Mouse (Mus musculus): ENCODE data around the gene Swi5. TPM values are rescaled to one million over a fixed set of nuclear protein-coding genes. Genes with fewer than 3 reads are reported as not detected.
A peak's percentile ranks its signal among the peaks of the same experiment; 100 is the strongest.

Swi5 gene
- polyA plus RNA-seq, 1 experiment from 2014 or later: 368 TPM

DNA sequence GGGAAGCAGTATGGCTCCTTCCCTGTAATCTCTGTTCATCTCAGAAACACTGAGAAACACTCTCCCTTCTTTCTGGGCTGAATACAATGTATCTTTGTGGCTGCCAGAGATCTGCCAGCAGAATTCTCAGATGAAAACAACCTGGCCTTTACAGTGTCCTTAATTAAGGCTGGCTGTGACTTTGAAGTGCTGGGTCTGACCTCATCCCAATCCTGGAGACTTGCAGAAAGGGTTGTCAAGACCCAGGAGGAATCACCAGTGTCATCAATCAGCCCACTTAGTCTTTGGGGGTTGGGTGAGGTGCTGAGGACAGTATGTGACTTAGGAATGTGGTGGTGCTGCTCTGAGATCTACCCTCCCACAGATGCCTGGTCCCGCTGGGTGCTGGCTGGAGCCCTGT, 34.5 kb downstream of the Swi5 start:
- Histone ChIP-seq H3K4me3 (replicated peaks; ENCODE audit: low read length) (no peak overlapping the region), H3K4me2 (ENCODE audit: low read length) (no peak overlapping the region), H3K9ac (replicated peaks; ENCODE audit: low read depth, low read length) (no peak overlapping the region), H3K27me3 (replicated peaks; ENCODE audit: control insufficient read depth, insufficient read depth, low read length) (no peaks in the 10 kb centered on the region), H3K4me1 (replicated peaks; ENCODE audit: control insufficient read depth, insufficient read depth, low read length) (no peaks in the 10 kb centered on the region), H3K36me3 (ENCODE audit: control insufficient read depth, insufficient read depth) (peaks cover 11% of the 10 kb centered on the region), H3K27ac (ENCODE audit: low read length) (no peak overlapping the region), H3K9me3 (ENCODE audit: control insufficient read depth, low read length) (no peaks in the 10 kb centered on the region)
- no peak for ATAC-seq
- 89% methylated on average over 1 of the region's 1 CpGs for WGBS

DNA sequence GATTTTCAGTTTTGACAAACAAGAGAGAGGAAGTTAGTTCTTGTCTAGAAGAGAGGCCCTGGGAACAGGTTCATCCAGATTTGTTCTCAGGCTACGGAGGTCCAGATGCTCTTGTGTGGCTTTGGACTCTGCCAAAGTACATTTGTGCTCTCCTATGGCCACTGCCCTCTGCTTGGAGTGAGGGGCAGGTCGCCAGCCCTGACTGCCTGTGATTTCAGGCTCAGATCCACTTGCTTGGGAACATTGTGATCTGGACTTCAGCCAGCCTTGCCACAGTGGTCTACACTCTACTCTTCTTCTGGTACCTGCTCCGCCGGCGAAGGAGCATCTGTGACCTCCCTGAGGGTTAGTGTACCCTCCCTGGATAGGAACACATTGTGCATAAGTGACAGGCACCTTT, 35.2 kb downstream of the Swi5 start:
- no peak for ATAC-seq
- WGBS: 89% methylated on average over 5 of the region's 5 CpGs
- H3K9me3 ChIP-seq (ENCODE audit: control insufficient read depth, low read length): no peaks in the 10 kb centered on the region
- peaks cover 11% of the 10 kb centered on the region for H3K36me3 ChIP-seq (ENCODE audit: control insufficient read depth, insufficient read depth)
- no peak overlapping the region for H3K4me3 ChIP-seq (replicated peaks; ENCODE audit: low read length)
- H3K4me1 ChIP-seq (replicated peaks; ENCODE audit: control insufficient read depth, insufficient read depth, low read length): no peaks in the 10 kb centered on the region
- no peak overlapping the region for H3K4me2 ChIP-seq (ENCODE audit: low read length)
- H3K9ac ChIP-seq (replicated peaks; ENCODE audit: low read depth, low read length): no peak overlapping the region
- H3K27ac ChIP-seq (ENCODE audit: low read length): no peak overlapping the region
- H3K27me3 ChIP-seq (replicated peaks; ENCODE audit: control insufficient read depth, insufficient read depth, low read length): no peaks in the 10 kb centered on the region

DNA sequence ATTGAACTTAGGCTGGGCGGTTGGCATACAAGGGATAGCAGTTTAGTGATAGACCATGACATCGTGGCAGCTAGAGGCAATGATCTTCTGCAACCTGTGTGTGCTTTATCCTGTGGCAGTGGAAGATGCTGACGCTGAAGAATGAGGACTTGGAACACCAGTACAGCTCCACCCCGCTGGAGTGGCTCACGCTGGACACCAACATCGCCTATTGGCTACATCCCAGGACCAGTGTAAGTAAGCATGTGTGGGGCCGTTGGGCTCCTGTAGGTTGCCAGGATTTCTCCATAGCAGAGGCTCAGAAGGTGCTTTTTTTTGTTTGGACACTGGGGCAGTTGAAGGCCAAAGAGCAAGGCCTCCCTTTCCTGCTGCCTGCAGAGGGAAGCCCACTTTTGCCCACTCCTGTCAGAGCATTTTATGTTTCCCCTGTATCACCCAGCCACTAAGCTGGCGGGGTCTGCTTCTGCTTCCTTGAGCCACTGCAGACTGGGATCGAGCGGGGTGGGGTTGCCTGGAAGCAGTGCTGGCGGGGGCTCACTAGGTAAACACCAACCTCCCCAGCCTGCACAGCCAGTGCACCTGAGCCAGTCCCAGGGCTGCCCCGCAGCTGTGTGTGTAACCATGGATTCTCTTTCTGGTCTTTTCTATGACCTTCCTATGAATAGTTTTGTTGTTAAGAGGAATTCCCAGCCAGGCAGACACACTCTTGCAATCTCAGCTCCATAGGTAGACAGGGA, 35.9 kb downstream of the Swi5 start:
- WGBS: 91% methylated on average over 12 of the region's 12 CpGs
- no peak for ATAC-seq
- Histone ChIP-seq H3K4me1 (replicated peaks; ENCODE audit: control insufficient read depth, insufficient read depth, low read length) (no peaks in the 10 kb centered on the region), H3K27ac (ENCODE audit: low read length) (no peak overlapping the region), H3K9ac (replicated peaks; ENCODE audit: low read depth, low read length) (no peak overlapping the region), H3K4me3 (replicated peaks; ENCODE audit: low read length) (no peak overlapping the region), H3K27me3 (replicated peaks; ENCODE audit: control insufficient read depth, insufficient read depth, low read length) (no peaks in the 10 kb centered on the region), H3K9me3 (ENCODE audit: control insufficient read depth, low read length) (no peaks in the 10 kb centered on the region), H3K4me2 (ENCODE audit: low read length) (no peak overlapping the region), H3K36me3 (ENCODE audit: control insufficient read depth, insufficient read depth) (peaks cover 10% of the 10 kb centered on the region)

GRCm38 (mm10) chr2:32248377-32249361, 39.2 kb downstream of the Swi5 start:
- no peak for ATAC-seq
- Histone ChIP-seq H3K27me3 (replicated peaks; ENCODE audit: control insufficient read depth, insufficient read depth, low read length) (no peaks in the 10 kb centered on the region), H3K9me3 (ENCODE audit: control insufficient read depth, low read length) (no peaks in the 10 kb centered on the region), H3K4me3 (replicated peaks; ENCODE audit: low read length) (no peak overlapping the region), H3K4me2 (ENCODE audit: low read length) (no peak overlapping the region), H3K4me1 (replicated peaks; ENCODE audit: control insufficient read depth, insufficient read depth, low read length) (no peaks in the 10 kb centered on the region), H3K36me3 (ENCODE audit: control insufficient read depth, insufficient read depth) (peaks cover 6% of the 10 kb centered on the region), H3K27ac (ENCODE audit: low read length) (no peak overlapping the region), H3K9ac (replicated peaks; ENCODE audit: low read depth, low read length) (no peak overlapping the region)
- 85% methylated on average over 10 of the region's 10 CpGs for WGBS

- H3K27me3 ChIP-seq (replicated peaks; ENCODE audit: control insufficient read depth, insufficient read depth, low read length): no peaks in the 10 kb centered on the region
- 90% methylated on average over 4 of the region's 4 CpGs for WGBS
- H3K4me2 ChIP-seq (ENCODE audit: low read length): no peak overlapping the region
- peaks cover 4% of the 10 kb centered on the region for H3K36me3 ChIP-seq (ENCODE audit: control insufficient read depth, insufficient read depth)
- H3K4me3 ChIP-seq (replicated peaks; ENCODE audit: low read length): no peak overlapping the region
- no peak for ATAC-seq
- no peaks in the 10 kb centered on the region for H3K4me1 ChIP-seq (replicated peaks; ENCODE audit: control insufficient read depth, insufficient read depth, low read length)
- no peaks in the 10 kb centered on the region for H3K9me3 ChIP-seq (ENCODE audit: control insufficient read depth, low read length)
- no peak overlapping the region for H3K27ac ChIP-seq (ENCODE audit: low read length)
- H3K9ac ChIP-seq (replicated peaks; ENCODE audit: low read depth, low read length): no peak overlapping the region
Observed at GRCm38 (mm10) chr2:32246741-32247140, 41.1 kb downstream of the Swi5 start.

GRCm38 (mm10) chr2:32242986-32243385, 44.9 kb downstream of the Swi5 start:
- H3K4me3 ChIP-seq (replicated peaks; ENCODE audit: low read length): no peak overlapping the region
- H3K27ac ChIP-seq (ENCODE audit: low read length): no peak overlapping the region
- no peak for ATAC-seq
- no peak overlapping the region for H3K9ac ChIP-seq (replicated peaks; ENCODE audit: low read depth, low read length)
- H3K9me3 ChIP-seq (ENCODE audit: control insufficient read depth, low read length): no peaks in the 10 kb centered on the region
- 87% methylated on average over 4 of the region's 4 CpGs for WGBS
- no peak overlapping the region for H3K4me2 ChIP-seq (ENCODE audit: low read length)
- H3K4me1 ChIP-seq (replicated peaks; ENCODE audit: control insufficient read depth, insufficient read depth, low read length): no peaks in the 10 kb centered on the region
- peaks cover 3% of the 10 kb centered on the region; the same call in 1 of the 2 replicates for H3K36me3 ChIP-seq (ENCODE audit: control insufficient read depth, insufficient read depth)
- H3K27me3 ChIP-seq (replicated peaks; ENCODE audit: control insufficient read depth, insufficient read depth, low read length): no peaks in the 10 kb centered on the region

DNA sequence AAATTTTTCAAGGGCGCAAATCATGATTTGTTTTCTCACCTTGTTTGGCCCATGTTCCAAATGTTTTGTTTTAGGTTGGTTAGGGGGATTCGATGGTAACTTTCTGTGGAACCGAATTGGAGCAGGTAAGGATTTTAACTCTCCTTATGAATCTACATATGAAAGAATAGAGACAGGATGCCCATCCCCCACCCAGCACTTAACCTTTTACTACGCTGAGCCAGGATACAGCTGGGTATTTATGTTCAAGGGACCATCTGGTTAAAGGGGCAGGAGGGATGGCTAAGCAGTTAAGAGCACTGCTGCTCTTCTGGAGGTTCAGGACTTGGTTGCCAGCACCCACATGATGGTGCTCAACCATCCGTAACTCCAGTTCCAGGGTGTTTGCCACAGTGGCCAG, 47.3 kb downstream of the Swi5 start:
- no peak overlapping the region for H3K27ac ChIP-seq (ENCODE audit: low read length)
- H3K27me3 ChIP-seq (replicated peaks; ENCODE audit: control insufficient read depth, insufficient read depth, low read length): no peaks in the 10 kb centered on the region
- H3K4me3 ChIP-seq (replicated peaks; ENCODE audit: low read length): no peak overlapping the region
- peaks cover 14% of the 10 kb centered on the region for H3K4me1 ChIP-seq (replicated peaks; ENCODE audit: control insufficient read depth, insufficient read depth, low read length)
- no peaks in the 10 kb centered on the region for H3K9me3 ChIP-seq (ENCODE audit: control insufficient read depth, low read length)
- peaks cover 3% of the 10 kb centered on the region; the same call in 1 of the 2 replicates for H3K36me3 ChIP-seq (ENCODE audit: control insufficient read depth, insufficient read depth)
- no peak overlapping the region for H3K9ac ChIP-seq (replicated peaks; ENCODE audit: low read depth, low read length)
- H3K4me2 ChIP-seq (ENCODE audit: low read length): no peak overlapping the region
- ATAC-seq: no peak
- WGBS: 87% methylated on average over 5 of the region's 5 CpGs

DNA sequence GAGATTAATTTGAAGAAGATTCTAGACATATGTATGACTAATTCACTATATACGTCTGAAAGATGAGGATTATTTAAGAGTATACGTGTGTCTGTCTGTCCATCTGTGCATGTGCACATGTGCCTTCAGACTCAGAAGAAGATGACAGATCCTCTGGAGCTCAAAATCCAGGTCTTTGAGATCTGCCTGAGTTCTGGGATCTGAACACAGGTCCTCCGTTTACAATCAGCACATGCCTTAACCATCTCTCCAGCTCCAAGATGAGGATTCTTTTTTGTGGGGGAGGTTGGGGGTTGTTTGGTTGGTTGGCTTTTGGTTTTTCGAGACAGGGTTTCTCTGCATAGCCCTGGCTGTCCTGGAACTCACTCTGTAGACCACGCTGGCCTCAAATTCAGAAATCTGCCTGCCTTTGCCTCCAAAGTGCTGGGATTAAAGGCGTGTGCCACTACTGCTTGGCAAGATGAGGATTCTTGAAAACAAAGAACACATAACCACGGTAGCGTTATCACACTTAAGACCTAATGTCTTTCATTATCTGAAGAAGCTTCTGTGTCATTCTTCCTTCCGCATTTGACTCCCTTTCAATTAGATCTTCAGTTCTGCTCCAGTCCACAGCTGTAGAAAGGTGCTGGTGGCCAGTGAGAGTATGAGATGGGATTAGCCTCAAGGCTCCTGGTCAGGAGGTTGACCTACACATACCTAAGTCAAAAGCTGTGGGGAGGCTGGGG, 49.0 kb downstream of the Swi5 start:
- H3K9ac ChIP-seq (replicated peaks; ENCODE audit: low read depth, low read length): no peak overlapping the region

DNA sequence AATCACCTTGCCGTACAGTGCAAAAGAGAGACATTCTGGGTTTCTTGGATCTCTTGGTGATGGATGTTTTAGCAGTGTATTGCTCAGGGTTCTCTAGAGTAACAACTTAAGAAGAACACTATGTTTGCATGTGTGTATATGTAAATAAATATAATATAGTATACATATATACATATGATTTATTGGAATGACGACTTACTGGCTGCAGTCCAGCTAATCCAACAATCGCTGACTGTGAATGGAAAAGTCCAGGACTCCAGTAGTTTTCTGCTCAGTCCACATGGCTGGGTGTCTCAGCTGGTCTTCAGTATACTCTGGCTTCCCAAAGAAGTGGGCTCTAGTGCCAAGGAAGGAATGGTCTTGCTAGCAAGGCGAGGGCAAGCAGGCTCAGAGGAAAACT, 50.3 kb downstream of the Swi5 start:
- WGBS: 41% methylated on average over 4 of the region's 4 CpGs
- peak overlapping the region; percentile 70 for H3K9ac ChIP-seq (replicated peaks; ENCODE audit: low read depth, low read length)
- no peaks in the 10 kb centered on the region for H3K9me3 ChIP-seq (ENCODE audit: control insufficient read depth, low read length)
- H3K4me1 ChIP-seq (replicated peaks; ENCODE audit: control insufficient read depth, insufficient read depth, low read length): peaks cover 22% of the 10 kb centered on the region
- no peak for ATAC-seq
- H3K36me3 ChIP-seq (ENCODE audit: control insufficient read depth, insufficient read depth): no peaks in the 10 kb centered on the region
- H3K4me3 ChIP-seq (replicated peaks; ENCODE audit: low read length): peak overlapping the region; percentile 63
- H3K27me3 ChIP-seq (replicated peaks; ENCODE audit: control insufficient read depth, insufficient read depth, low read length): no peaks in the 10 kb centered on the region
- no peak overlapping the region for H3K27ac ChIP-seq (ENCODE audit: low read length)
- peak overlapping the region; percentile 79 for H3K4me2 ChIP-seq (ENCODE audit: low read length)

More for the DNA sequence above, 49.0 kb downstream of the Swi5 start:
- no peak for ATAC-seq
- Histone ChIP-seq H3K27me3 (replicated peaks; ENCODE audit: control insufficient read depth, insufficient read depth, low read length) (no peaks in the 10 kb centered on the region), H3K4me2 (ENCODE audit: low read length) (no peak overlapping the region), H3K4me3 (replicated peaks; ENCODE audit: low read length) (no peak overlapping the region), H3K4me1 (replicated peaks; ENCODE audit: control insufficient read depth, insufficient read depth, low read length) (peaks cover 22% of the 10 kb centered on the region), H3K9me3 (ENCODE audit: control insufficient read depth, low read length) (no peaks in the 10 kb centered on the region), H3K36me3 (ENCODE audit: control insufficient read depth, insufficient read depth) (no peaks in the 10 kb centered on the region), H3K27ac (ENCODE audit: low read length) (no peak overlapping the region)
- 89% methylated on average over 9 of the region's 9 CpGs for WGBS
